Mouse (Mus musculus) midbrain, postnatal 0 days (tissue): Measurements from ENCODE around the gene Olfr1160. TPM values are rescaled to one million over a fixed set of nuclear protein-coding genes. Genes with fewer than 3 reads are reported as not detected.
"Not testable (repeated sequence)": the region's sequence is repeated elsewhere in the genome, so short reads cannot be mapped to it uniquely, and the experiment has no call there.

Experiments used
- ATAC-seq: fragments of 200-750 bp; cut with Nextera tagmentation; 2 replicates; pipeline ENCODE4 v1.8.0; 2017; ENCODE audit warnings: moderate number of reproducible peaks, mild to moderate bottlenecking, moderate TSS enrichment, moderate library complexity; ENCODE audit not compliant: low FRiP score
- DNase-seq: peaks from one replicate; pipeline ENCODE4 v3.0.0-alpha.2; 2015; ENCODE audit warnings: low spot score
- H3K27ac ChIP-seq: fragments of 300-500 bp; sonication (generic); 2 replicates; pipeline ENCODE4 v1.5.1; 2014; ENCODE audit warnings: low read depth, mild to moderate bottlenecking, low read length, mixed read lengths
- H3K27me3 ChIP-seq: fragments of 300-500 bp; sonication (generic); 2 replicates; pipeline ENCODE4 v1.6.1; 2014; ENCODE audit warnings: low read length, control low read depth, mixed read lengths; ENCODE audit not compliant: insufficient read depth
- H3K36me3 ChIP-seq: fragments of 300-500 bp; sonication (generic); 2 replicates; pipeline ENCODE4 v1.6.1; 2014; ENCODE audit warnings: low read length, control low read depth, mixed read lengths; ENCODE audit not compliant: insufficient read depth
- H3K4me1 ChIP-seq: fragments of 300-500 bp; sonication (generic); 2 replicates; pipeline ENCODE4 v1.6.1; 2014; ENCODE audit warnings: mild to moderate bottlenecking, control low read depth, antibody characterized with exemption, low read length, mixed read lengths; ENCODE audit not compliant: insufficient read depth
- H3K4me2 ChIP-seq: fragments of 300-500 bp; sonication (generic); 2 replicates; pipeline ENCODE4 v1.6.1; 2014; ENCODE audit warnings: low read depth, mild to moderate bottlenecking, low read length, mixed read lengths; ENCODE audit not compliant: poor library complexity, severe bottlenecking
- H3K4me3 ChIP-seq: fragments of 300-500 bp; sonication (generic); 2 replicates; pipeline ENCODE4 v1.5.1; 2014; ENCODE audit warnings: low read depth, mild to moderate bottlenecking, low read length, moderate library complexity
- H3K9ac ChIP-seq: fragments of 300-500 bp; sonication (generic); replicated peaks from 2 replicates; pipeline ENCODE4 v1.6.1; 2014; ENCODE audit warnings: mild to moderate bottlenecking, low read length, moderate library complexity, mixed read lengths; ENCODE audit not compliant: poor library complexity, severe bottlenecking
- H3K9me3 ChIP-seq: fragments of 300-500 bp; sonication (generic); 2 replicates; pipeline ENCODE4 v1.6.1; 2016; ENCODE audit warnings: low read length, control low read depth
- CTCF ChIP-seq: IDR thresholded peaks from 2 replicates; pipeline ENCODE4 v1.5.1; 2016; ENCODE audit warnings: antibody characterized with exemption, mild to moderate bottlenecking
- WGBS: fragments of 180-500 bp; shearing (Covaris S2); extraction: QIAGEN DNeasy Blood & Tissue Kit; methylation state at CpG from one replicate; pipeline ENCODE4 v1.1.7; 2014; 5-methylcytosine and 5-hydroxymethylcytosine counted together
- polyA plus RNA-seq: library from polyadenylated mRNA; unstranded; fragments of >200 nt; fragmentation: Nextera tagmentation; extraction: Ambion mirVana; gene quantifications from 2 replicates; pipeline ENCODE4 v1.2.1, GENCODE M21; 2015
- total RNA-seq: library from RNA; depleted of rRNA; stranded (reverse); fragments of >200 nt; gene quantifications from 2 replicates; pipeline ENCODE4 v1.2.3, GENCODE M21; 2014; rRNA removed

Olfr1160 gene
- not detected in 2 replicates for total RNA-seq
- polyA plus RNA-seq: not detected in 2 replicates

DNA sequence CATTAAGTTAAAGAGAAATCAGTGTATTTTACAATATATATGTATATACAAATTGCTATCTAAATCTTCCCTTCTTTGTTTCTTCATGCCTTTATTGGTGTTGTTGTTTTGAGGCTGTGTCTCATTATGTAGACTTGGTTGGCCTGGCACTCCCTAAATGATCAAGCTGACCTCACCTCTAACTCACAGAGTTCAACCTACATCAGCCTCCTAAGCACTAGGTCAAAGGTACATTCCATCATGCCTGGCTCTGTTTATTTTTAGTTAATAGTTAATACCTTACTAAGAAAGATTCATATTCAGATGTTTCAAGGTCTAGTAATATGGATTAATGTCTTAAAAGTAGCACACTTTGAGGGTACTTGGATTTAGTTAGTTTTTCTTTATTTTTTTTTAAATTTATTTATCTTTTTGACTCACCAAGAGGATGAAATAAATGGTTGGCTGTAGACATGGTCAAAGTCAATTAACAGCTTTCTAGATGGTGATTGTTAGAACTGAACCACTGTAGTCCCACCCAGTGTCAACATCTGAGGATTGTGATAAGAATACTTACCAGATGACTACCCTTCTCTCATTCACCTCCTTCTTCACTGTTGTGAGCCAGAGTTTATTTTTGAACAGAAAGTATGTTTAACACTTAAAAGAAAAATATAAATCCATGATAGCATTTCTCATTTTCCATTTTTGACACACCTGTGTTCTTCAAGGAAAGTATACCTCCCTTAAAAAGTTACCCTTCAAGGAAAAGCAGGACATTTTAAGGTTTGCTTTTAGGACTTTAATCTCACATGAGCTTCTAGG lies at the start of gene Olfr1160:
Gene Olfr1160, minus strand, starts transcription at position 754 of the 804 bp plus-strand sequence.
- ATAC-seq: no peak
- H3K27ac ChIP-seq: no peak within 1 kb of the TSS

DNA sequence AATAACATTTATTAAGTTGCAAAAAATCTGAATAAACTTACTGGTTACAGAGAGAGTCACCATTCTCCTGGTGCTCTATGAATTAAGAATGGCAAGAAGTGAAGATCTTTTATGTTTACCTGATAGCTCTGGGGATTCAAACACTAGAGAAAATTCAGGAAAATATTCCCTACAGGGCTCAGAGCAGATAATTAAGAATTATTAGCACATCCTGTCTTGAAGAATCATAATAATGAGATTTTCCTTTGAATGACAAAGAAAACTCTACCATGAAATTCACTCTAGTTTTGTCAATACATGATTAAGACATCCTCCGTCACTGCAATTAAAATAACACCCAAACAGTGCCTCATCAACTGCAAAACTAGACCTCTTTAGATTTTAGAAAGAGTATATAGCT lies 43.0 kb upstream of the Olfr1160 start, which contains the start of gene Olfr1162:
Gene Olfr1162, minus strand, starts transcription at position 101 of the 400 bp plus-strand sequence.
- no peaks in the 10 kb centered on the region for H3K9me3 ChIP-seq
- no peak for DNase-seq
- H3K4me2 ChIP-seq: no peak within 1 kb of the TSS
- no peak for ATAC-seq
- H3K27ac ChIP-seq: no peak within 1 kb of the TSS
- no peaks in the 10 kb centered on the region for H3K36me3 ChIP-seq
- TF ChIP-seq CTCF: no peak
- no peaks in the 10 kb centered on the region for H3K27me3 ChIP-seq
- no peak within 1 kb of the TSS for H3K4me3 ChIP-seq
- no peaks in the 10 kb centered on the region for H3K4me1 ChIP-seq
- 65% methylated on average over 1 of the region's 1 CpGs for WGBS
- no peak within 1 kb of the TSS for H3K9ac ChIP-seq

More for the DNA sequence above, at the start of gene Olfr1160:
- H3K9ac ChIP-seq: no peak within 1 kb of the TSS
- H3K4me3 ChIP-seq: no peak within 1 kb of the TSS
- no peaks in the 10 kb centered on the region for H3K27me3 ChIP-seq
- no peak for DNase-seq
- TF ChIP-seq CTCF: no peak
- H3K4me1 ChIP-seq: no peaks in the 10 kb centered on the region
- H3K9me3 ChIP-seq: no peaks in the 10 kb centered on the region
- no peaks in the 10 kb centered on the region for H3K36me3 ChIP-seq
- no peak within 1 kb of the TSS for H3K4me2 ChIP-seq

DNA sequence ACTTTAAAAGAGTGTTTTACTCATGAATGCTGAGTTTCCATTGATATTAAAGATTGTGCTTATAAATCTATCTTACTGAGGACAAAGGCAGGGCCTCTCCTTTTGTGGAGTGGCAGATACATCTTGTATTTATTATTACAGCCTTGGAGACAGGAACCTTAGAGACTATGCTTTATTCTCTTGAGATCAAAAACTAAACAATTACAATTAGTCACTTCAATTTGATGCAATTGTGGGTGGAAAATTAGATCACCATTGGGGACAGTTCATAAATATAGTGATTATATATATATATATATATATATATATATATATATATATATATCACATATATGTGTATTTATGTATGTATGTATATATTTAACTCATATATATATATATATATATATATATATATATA lies 29.5 kb upstream of the Olfr1160 start, which contains the start of gene Olfr73:
Gene Olfr73, minus strand, starts transcription at position 101 of the 400 bp plus-strand sequence.
- H3K36me3 ChIP-seq: no peaks in the 10 kb centered on the region
- ATAC-seq: no peak
- DNase-seq: no peak
- no peak within 1 kb of the TSS for H3K9ac ChIP-seq
- no peak within 1 kb of the TSS for H3K4me3 ChIP-seq
- no peak within 1 kb of the TSS for H3K4me2 ChIP-seq
- H3K27me3 ChIP-seq: no peaks in the 10 kb centered on the region
- H3K27ac ChIP-seq: no peak within 1 kb of the TSS
- no peaks in the 10 kb centered on the region for H3K4me1 ChIP-seq
- H3K9me3 ChIP-seq: no peaks in the 10 kb centered on the region
- no peak for TF ChIP-seq CTCF

DNA sequence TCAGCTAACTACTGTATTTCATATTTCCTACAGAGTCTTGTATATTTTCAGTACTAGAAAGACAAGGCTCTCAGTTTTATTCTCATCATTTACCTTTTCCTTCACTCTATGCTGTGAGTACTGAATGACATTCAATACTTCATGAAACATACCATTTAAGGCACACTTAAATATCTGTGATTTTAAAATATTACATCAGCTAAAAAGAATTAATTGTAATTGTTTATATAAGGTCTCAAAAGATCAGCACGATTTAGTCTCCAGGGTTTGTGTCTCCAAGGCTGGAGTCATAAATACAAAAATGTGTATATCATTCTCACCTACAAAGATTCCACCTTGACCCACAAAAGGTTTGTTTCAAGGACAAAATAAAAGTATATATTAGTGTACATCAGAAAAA lies 14.4 kb upstream of the Olfr1160 start, which contains the start of gene Olfr1161:
Gene Olfr1161, plus strand, starts transcription at position 301 of the 400 bp plus-strand sequence.
- ATAC-seq, H3K9me3 ChIP-seq, H3K27ac ChIP-seq, H3K4me2 ChIP-seq, H3K4me3 ChIP-seq, H3K36me3 ChIP-seq, DNase-seq, H3K4me1 ChIP-seq, H3K27me3 ChIP-seq, H3K9ac ChIP-seq: not testable (repeated sequence)
- WGBS: 87% methylated on average over 1 of the region's 1 CpGs

DNA sequence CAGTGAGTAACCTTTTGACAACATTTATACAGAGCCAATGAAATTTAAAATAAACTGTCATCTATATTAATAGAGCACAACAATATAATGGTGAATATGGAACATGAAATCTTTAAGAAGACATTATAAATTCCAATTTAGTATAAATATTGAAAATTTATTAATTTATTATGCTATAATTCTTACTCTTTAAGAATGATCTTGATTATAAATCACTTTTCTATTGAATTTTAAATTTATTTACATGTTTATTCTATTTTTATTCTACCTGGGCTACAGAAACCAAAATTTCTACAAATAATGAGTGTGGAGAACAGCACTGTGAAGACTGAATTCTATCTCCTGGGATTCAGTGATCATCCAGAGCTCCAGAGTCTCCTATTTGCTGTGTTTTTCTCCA lies 18.3 kb downstream of the Olfr1160 start, which contains the start of gene Olfr1158:
Gene Olfr1158, plus strand, starts transcription at position 301 of the 400 bp plus-strand sequence.
- TF ChIP-seq CTCF: no peak
- Histone ChIP-seq H3K4me2 (no peak within 1 kb of the TSS), H3K9me3 (no peaks in the 10 kb centered on the region), H3K27me3 (no peaks in the 10 kb centered on the region), H3K4me3 (no peak within 1 kb of the TSS), H3K27ac (no peak within 1 kb of the TSS), H3K36me3 (no peaks in the 10 kb centered on the region), H3K9ac (no peak within 1 kb of the TSS), H3K4me1 (no peaks in the 10 kb centered on the region)
- DNase-seq (no peak), ATAC-seq (no peak)

DNA sequence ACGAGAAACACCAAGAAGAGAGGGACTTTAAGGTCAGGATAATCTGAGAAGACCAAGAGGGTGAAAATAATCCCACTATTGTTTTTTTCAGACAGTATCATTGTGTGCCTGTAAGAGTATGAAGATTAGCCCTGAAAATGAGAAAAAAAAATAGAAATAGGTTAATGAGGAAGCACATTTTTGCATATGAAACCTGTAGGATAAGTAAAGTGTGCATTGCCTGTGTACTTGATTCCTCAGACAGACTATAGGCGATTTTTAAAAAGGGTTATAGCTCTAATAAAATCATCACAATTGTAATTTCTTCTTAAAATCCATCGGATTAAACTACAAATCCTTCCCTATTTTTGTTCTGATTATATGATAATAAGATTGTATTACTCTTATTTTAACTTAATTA lies 33.5 kb downstream of the Olfr1160 start, which contains the start of gene Olfr74:
Gene Olfr74, minus strand, starts transcription at position 101 of the 400 bp plus-strand sequence.
- Histone ChIP-seq H3K4me2 (no peak within 1 kb of the TSS), H3K27me3 (no peaks in the 10 kb centered on the region), H3K36me3 (no peaks in the 10 kb centered on the region), H3K4me3 (no peak within 1 kb of the TSS), H3K9ac (no peak within 1 kb of the TSS), H3K27ac (no peak within 1 kb of the TSS), H3K9me3 (no peaks in the 10 kb centered on the region), H3K4me1 (no peaks in the 10 kb centered on the region)
- ATAC-seq (no peak), DNase-seq (no peak)
- no peak for TF ChIP-seq CTCF
- WGBS: 77% methylated on average over 3 of the region's 3 CpGs
